Mouse (Mus musculus) embryonic facial prominence, embryonic 11.5 days (tissue): ENCODE results near the gene Ifnlr1. TPM values are rescaled to one million over a fixed set of nuclear protein-coding genes. Genes with fewer than 3 reads are reported as not detected.

Experiments
- ATAC-seq: fragments of 200-750 bp; cut with Nextera tagmentation; replicated peaks from 2 replicates; pipeline ENCODE4 v1.8.0; 2017; ENCODE audit warnings: low read depth; ENCODE audit not compliant: insufficient number of reproducible peaks, low FRiP score, low TSS enrichment
- DNase-seq: peaks from one replicate; pipeline ENCODE4 v3.0.0-alpha.2; 2015; ENCODE audit warnings: low spot score
- H3K27ac ChIP-seq: fragments of 300-500 bp; sonication (generic); replicated peaks from 2 replicates; pipeline ENCODE4 v1.5.1; 2014; ENCODE audit warnings: mild to moderate bottlenecking, low read depth, low read length, control low read depth
- H3K27me3 ChIP-seq: fragments of 300-500 bp; sonication (generic); 2 replicates; pipeline ENCODE4 v1.6.1; 2014; ENCODE audit warnings: mild to moderate bottlenecking, low read length, moderate library complexity, mixed read lengths; ENCODE audit not compliant: control insufficient read depth, insufficient read depth
- H3K36me3 ChIP-seq: fragments of 300-500 bp; sonication (generic); replicated peaks from 2 replicates; pipeline ENCODE4 v1.6.1; 2014; ENCODE audit warnings: low read depth, mild to moderate bottlenecking, low read length, moderate library complexity, mixed read lengths; ENCODE audit not compliant: control insufficient read depth, insufficient read depth
- H3K4me1 ChIP-seq: fragments of 300-500 bp; sonication (generic); 2 replicates; pipeline ENCODE4 v1.6.1; 2014; ENCODE audit warnings: low read length, mixed read lengths; ENCODE audit not compliant: control insufficient read depth, insufficient read depth
- H3K4me2 ChIP-seq: fragments of 300-500 bp; sonication (generic); 2 replicates; pipeline ENCODE4 v1.6.1; 2014; ENCODE audit warnings: low read depth, mild to moderate bottlenecking, control low read depth, low read length, moderate library complexity
- H3K4me3 ChIP-seq: fragments of 300-500 bp; sonication (generic); 2 replicates; pipeline ENCODE4 v1.5.1; 2014; ENCODE audit warnings: low read depth, low read length, control low read depth
- H3K9ac ChIP-seq: fragments of 300-500 bp; sonication (generic); replicated peaks from 2 replicates; pipeline ENCODE4 v1.6.1; 2014; ENCODE audit warnings: mild to moderate bottlenecking, control low read depth, low read length
- H3K9me3 ChIP-seq: fragments of 300-500 bp; sonication (generic); replicated peaks from 2 replicates; pipeline ENCODE4 v1.6.1; 2016; ENCODE audit warnings: mild to moderate bottlenecking, low read length, inconsistent platforms, mixed read lengths; ENCODE audit not compliant: control insufficient read depth
- WGBS: fragments of 180-500 bp; shearing (Covaris S2); extraction: QIAGEN DNeasy Blood & Tissue Kit; methylation state at CpG from one replicate; pipeline ENCODE4 v1.1.7; 2014; 5-methylcytosine and 5-hydroxymethylcytosine counted together
- polyA plus RNA-seq: library from polyadenylated mRNA; unstranded; fragments of >200 nt; fragmentation: Nextera tagmentation; extraction: Ambion mirVana; gene quantifications from 2 replicates; pipeline ENCODE4 v1.2.1, GENCODE M21; 2014

Ifnlr1 gene
- polyA plus RNA-seq, 1 experiment from 2014 or later = 0.59 TPM

DNA sequence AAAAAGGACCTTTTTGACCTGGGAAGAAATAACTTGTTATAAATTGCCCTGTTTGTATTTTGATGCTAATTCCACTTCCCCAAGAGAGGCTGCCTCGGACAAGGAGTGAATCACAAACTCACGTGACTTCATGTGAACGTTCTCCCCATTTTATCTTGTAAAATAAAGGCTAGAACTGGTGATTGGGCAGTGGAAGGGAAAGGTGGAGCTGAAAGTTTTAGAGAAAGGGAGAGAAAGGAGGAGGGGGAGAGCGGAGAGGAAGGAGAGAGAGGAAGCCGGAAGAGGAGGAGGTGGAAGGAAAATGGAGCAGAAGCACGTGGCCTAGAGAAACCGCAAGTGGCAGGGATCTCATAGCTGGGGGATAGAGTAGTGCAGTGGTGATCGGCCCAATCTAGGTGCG, 11.1 kb upstream of the Ifnlr1 start:
- ATAC-seq (no peak), DNase-seq (no peak)
- H3K27me3 ChIP-seq = no peaks in the 10 kb centered on the region
- no peak overlapping the region for H3K4me2 ChIP-seq
- H3K27ac ChIP-seq = no peak overlapping the region
- no peaks in the 10 kb centered on the region for H3K4me1 ChIP-seq
- H3K4me3 ChIP-seq = no peak overlapping the region
- H3K9me3 ChIP-seq = no peaks in the 10 kb centered on the region
- no peak overlapping the region for H3K9ac ChIP-seq
- 55% methylated on average over 9 of the region's 9 CpGs for WGBS
- H3K36me3 ChIP-seq = no peaks in the 10 kb centered on the region

DNA sequence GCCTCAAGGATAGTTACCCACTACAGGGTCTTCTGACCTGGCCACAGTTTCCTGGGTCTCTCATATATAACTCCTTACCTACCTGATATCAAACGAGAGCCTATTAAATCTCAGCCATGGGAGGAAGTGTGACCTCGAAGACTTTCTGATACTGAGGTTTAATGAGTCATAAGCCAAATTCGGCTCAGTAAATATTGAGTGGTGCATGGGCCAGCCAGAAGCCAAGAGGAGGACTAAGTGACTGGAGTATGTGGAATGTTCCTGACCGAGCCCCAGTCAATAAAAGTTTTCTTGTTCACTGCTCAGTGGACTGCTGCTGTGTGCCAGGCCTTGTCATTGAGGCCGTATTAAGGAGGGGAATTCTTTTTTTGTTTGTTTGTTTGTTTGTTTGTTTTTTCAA, 9.6 kb upstream of the Ifnlr1 start:
- Histone ChIP-seq H3K9ac (no peak overlapping the region), H3K27ac (no peak overlapping the region), H3K27me3 (no peaks in the 10 kb centered on the region), H3K4me1 (no peaks in the 10 kb centered on the region), H3K4me3 (no peak overlapping the region), H3K4me2 (no peak overlapping the region), H3K9me3 (no peaks in the 10 kb centered on the region), H3K36me3 (no peaks in the 10 kb centered on the region)
- WGBS = 87% methylated on average over 5 of the region's 5 CpGs
- DNase-seq (no peak), ATAC-seq (no peak)

DNA sequence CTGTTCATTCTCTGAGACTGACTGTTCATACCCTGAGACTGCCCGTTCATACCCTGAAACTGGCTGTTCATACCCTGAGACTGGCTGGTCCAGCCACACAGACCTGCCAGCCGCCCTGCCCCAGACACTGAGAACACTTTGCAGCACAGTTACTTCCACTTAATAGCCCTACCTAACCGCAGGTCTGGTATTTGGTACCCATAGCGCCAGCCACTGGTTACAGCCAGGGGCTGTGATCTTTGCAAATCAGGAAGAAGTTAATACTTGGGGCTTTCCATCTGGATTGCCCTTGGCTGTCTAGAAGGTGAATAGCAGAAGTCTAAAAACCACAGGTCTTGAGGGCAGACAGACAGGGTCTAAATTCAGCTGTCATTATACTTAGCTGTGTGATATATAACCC, 6.8 kb upstream of the Ifnlr1 start:
- DNase-seq = no peak

DNA sequence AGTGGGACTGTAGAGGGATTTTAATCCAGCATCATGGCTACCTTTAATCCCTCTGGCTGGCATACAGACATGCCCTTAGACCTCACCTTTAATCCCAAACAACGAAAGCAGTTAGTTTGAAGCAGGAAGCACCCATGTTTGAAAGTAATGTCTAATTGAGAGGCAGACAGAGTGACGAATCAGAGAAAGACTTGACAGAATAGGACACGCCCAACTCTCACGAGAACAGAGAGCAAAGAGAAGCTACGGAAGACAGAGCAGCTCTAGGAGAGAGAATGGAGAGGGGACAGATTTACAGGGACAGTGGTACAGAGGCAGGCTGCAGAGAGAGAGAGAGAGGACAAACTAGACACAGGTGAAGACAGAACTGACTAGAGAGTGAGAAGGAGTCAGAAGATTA, 4.3 kb upstream of the Ifnlr1 start:
- 80% methylated on average over 5 of the region's 5 CpGs for WGBS
- Histone ChIP-seq H3K9ac (no peak overlapping the region), H3K27me3 (peaks cover 5% of the 10 kb centered on the region), H3K4me3 (no peak overlapping the region), H3K4me2 (no peak overlapping the region), H3K27ac (no peak overlapping the region), H3K36me3 (no peaks in the 10 kb centered on the region), H3K9me3 (no peaks in the 10 kb centered on the region), H3K4me1 (no peaks in the 10 kb centered on the region)
- ATAC-seq (no peak), DNase-seq (no peak)

More for the DNA sequence above, 6.8 kb upstream of the Ifnlr1 start:
- Histone ChIP-seq H3K9me3 (no peaks in the 10 kb centered on the region), H3K4me2 (no peak overlapping the region), H3K9ac (no peak overlapping the region), H3K4me3 (no peak overlapping the region), H3K27me3 (no peaks in the 10 kb centered on the region), H3K27ac (no peak overlapping the region), H3K4me1 (no peaks in the 10 kb centered on the region), H3K36me3 (no peaks in the 10 kb centered on the region)
- ATAC-seq = no peak
- 72% methylated on average over 4 of the region's 4 CpGs for WGBS

DNA sequence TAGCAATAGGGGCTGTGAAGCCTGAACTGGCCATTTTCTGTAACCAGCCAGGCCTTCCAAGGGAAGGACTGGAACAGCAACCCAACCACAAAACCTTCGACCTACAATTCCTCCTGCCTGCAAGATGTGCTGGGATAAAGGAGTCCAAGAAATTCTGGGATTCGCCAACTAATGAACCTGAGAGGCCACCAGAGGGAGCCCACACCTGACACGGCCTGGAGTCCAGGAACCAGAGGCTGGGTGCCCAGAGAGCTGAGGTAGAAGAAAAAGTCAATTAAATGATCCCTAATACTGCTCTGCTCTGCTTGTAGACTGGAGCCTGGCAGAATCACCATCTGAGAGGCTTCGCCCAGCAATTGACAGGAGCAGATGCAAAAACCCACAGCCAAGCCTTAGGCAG, 2.5 kb upstream of the Ifnlr1 start:
- Histone ChIP-seq H3K27ac (no peak overlapping the region), H3K27me3 (peaks cover 12% of the 10 kb centered on the region), H3K4me2 (no peak overlapping the region), H3K9me3 (no peaks in the 10 kb centered on the region), H3K4me1 (no peaks in the 10 kb centered on the region), H3K4me3 (no peak overlapping the region), H3K9ac (no peak overlapping the region), H3K36me3 (no peaks in the 10 kb centered on the region)
- WGBS = 15% methylated on average over 4 of the region's 4 CpGs
- DNase-seq (peak; percentile 68), ATAC-seq (no peak)

DNA sequence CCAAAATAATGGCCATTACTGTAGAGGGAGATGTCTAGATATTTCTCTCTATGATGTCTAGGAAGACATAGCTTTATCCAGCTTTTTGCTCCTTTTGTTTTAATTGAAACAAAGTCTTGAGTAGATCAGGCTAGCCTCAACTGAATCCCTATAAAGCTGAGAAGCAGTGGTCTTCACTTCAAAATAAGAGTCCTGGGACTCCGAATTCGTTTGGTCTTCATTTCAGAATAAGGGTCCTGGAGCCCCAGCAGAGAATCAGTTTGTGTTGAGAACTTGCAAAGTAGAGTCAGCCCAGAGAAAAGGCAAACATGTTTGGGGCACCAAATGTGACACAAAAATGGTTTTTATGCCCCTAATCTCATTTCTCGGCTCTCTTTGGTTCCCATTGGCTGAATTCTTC, 1.4 kb upstream of the Ifnlr1 start:
- H3K27ac ChIP-seq = no peak overlapping the region
- no peak overlapping the region for H3K9ac ChIP-seq
- no peaks in the 10 kb centered on the region for H3K36me3 ChIP-seq
- H3K4me2 ChIP-seq = no peak overlapping the region
- ATAC-seq = no peak
- DNase-seq = peak; percentile 69
- 31% methylated on average over 3 of the region's 3 CpGs for WGBS
- H3K27me3 ChIP-seq = peaks cover 12% of the 10 kb centered on the region
- no peak overlapping the region for H3K4me3 ChIP-seq
- no peaks in the 10 kb centered on the region for H3K9me3 ChIP-seq
- no peaks in the 10 kb centered on the region for H3K4me1 ChIP-seq

DNA sequence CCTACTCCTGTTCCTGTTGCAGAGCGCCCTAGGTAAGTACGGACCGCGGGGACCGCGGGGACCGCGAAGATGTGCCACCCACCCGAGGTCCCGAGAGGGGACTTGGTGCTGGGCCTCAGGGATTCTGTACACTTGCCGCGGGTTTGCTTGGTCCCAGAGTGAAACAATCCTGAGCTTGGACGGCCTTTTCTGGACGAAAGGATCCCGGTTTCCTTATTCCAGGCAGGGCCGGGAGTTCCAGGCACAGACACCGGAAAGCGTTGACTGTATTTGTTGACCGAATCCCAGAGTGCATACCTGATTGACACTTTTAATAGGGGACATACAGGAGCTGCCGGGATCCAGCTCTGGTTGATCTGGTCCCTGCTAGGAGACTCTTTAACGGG, 474 bp downstream of the Ifnlr1 start:
- Histone ChIP-seq H3K36me3 (no peaks in the 10 kb centered on the region), H3K27me3 (peaks cover 12% of the 10 kb centered on the region), H3K27ac (no peak overlapping the region), H3K9me3 (no peaks in the 10 kb centered on the region), H3K4me3 (peak overlapping the region; percentile 51), H3K9ac (peak overlapping the region; percentile 52), H3K4me1 (no peaks in the 10 kb centered on the region), H3K4me2 (peak overlapping the region; percentile 93)
- DNase-seq = peak; percentile 19
- WGBS = under 1% methylated on average over 21 of the region's 21 CpGs
- ATAC-seq = no peak

DNA sequence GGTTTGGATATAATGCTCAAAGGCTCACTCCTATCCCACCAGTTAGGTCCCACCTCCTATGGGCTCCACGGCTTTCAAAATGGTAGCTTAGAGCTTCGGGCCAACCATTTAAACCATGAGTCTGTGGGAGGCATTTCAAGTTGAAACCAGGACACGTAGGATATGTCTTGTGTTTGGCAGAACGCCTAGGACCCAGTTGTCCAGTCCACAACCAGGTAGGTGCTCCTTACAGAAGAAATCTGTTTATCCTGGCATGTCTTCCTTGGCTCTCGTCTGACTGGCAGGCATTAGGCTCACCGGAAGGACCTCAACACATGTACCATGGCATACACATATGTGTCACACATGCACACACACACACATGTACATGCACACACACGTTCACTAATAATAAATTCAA, 3.7 kb downstream of the Ifnlr1 start:
- Histone ChIP-seq H3K9me3 (no peaks in the 10 kb centered on the region), H3K4me1 (no peaks in the 10 kb centered on the region), H3K4me2 (no peak overlapping the region), H3K27ac (no peak overlapping the region), H3K27me3 (peaks cover 12% of the 10 kb centered on the region), H3K4me3 (no peak overlapping the region), H3K36me3 (no peaks in the 10 kb centered on the region), H3K9ac (no peak overlapping the region)
- 89% methylated on average over 7 of the region's 7 CpGs for WGBS
- no peak for ATAC-seq
- no peak for DNase-seq
